Mouse (Mus musculus): ENCODE data around the gene Cfap97d2. TPM values are rescaled to one million over a fixed set of nuclear protein-coding genes. Genes with fewer than 3 reads are reported as not detected.

Cfap97d2 gene
- total and polyA plus RNA-seq, 3 experiments = not detected

DNA sequence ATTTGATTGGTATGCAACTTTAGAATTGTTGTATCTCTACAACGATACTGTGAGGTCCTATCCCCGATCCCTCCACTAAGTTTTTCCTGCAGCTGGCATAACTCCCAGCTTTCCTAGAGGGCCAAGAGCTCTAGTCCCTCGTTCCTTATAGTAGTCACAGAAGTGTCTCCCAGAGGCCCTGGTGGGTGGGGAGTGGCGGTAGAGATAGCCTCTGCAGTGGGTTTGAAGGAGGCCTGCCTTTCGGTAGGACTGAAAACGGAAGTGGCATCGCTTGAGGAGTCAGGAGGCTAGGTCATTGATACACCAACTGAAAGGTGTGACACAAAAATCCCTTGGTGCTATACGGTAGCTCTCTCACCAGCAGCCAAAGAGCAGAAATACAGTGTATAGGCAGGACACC lies 27.5 kb upstream of the Cfap97d2 start:
- DNase-seq (ENCODE audit: low read depth, low spot score) = peak; percentile 79
- Histone ChIP-seq H3K27ac (ENCODE audit: control insufficient read depth, low read depth, low read length) (peak overlapping the region; percentile 17), H3K4me3 (ENCODE audit: control insufficient read depth in 1 of 2, insufficient read depth in 1 of 2, low read depth in 2 of 2, low read length in 2 of 2) (peak overlapping the region; percentile 59 to 83), H3K27me3 (ENCODE audit: control insufficient read depth in 1 of 2, insufficient read depth in 2 of 2, low read length in 2 of 2) (no peaks in the 10 kb centered on the region), H3K9me3 (replicated peaks; ENCODE audit: insufficient read depth, low read length) (no peaks in the 10 kb centered on the region), H3K4me1 (ENCODE audit: control insufficient read depth in 1 of 2, insufficient read depth in 2 of 2, low read length in 2 of 2) (peaks cover 11 to 26% of the 10 kb centered on the region in 2 experiments), H3K79me2 (ENCODE audit: control insufficient read depth, insufficient read depth, low read length, poor library complexity) (peaks cover 28% of the 10 kb centered on the region), H3K36me3 (ENCODE audit: control insufficient read depth in 1 of 2, insufficient read depth in 2 of 2, low read length in 2 of 2) (peaks cover 0 to 11% of the 10 kb centered on the region in 2 experiments; a peak in 2 of 4 replicates), H3K9ac (ENCODE audit: control insufficient read depth, low read depth, low read length, poor library complexity, severe bottlenecking) (peak overlapping the region; percentile 59)
- TF ChIP-seq ELF1 (IDR thresholded peaks at IDR 0.05; ENCODE audit: low read depth, low read length) = peak; percentile 55; the same call in 1 of the 2 replicates
- no peak for TF ChIP-seq NELFE (IDR thresholded peaks at IDR 0.05; ENCODE audit: low read depth, low read length)

DNA sequence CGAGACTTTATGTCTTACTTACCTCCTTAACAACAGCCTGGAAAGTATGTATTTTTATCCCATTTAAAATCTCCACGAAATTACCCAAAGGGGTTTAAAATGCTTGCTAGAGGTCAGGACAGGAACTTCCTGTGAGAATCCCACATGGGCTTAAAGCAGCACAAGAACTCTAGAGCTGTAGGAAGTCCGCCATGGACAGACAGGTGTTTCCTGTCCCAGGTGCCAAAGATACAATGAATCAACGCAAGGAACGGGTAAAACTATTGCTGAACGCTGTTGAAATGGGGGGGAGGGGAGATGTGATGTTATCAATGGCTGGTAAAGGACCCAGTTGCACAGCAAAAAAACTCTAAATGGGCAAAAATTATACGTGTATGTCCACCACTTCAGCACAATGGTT lies 21.6 kb upstream of the Cfap97d2 start:
- Histone ChIP-seq H3K27me3 (ENCODE audit: control insufficient read depth in 1 of 2, insufficient read depth in 2 of 2, low read length in 2 of 2) (no peaks in the 10 kb centered on the region), H3K4me1 (ENCODE audit: control insufficient read depth in 1 of 2, insufficient read depth in 2 of 2, low read length in 2 of 2) (peaks cover 2 to 16% of the 10 kb centered on the region in 2 experiments; a peak in 3 of 4 replicates), H3K36me3 (ENCODE audit: control insufficient read depth in 1 of 2, insufficient read depth in 2 of 2, low read length in 2 of 2) (peaks cover 0 to 6% of the 10 kb centered on the region in 2 experiments; a peak in 2 of 4 replicates), H3K9ac (ENCODE audit: control insufficient read depth, low read depth, low read length, poor library complexity, severe bottlenecking) (no peak overlapping the region), H3K4me3 (ENCODE audit: control insufficient read depth in 1 of 2, insufficient read depth in 1 of 2, low read depth in 2 of 2, low read length in 2 of 2) (no peak overlapping the region), H3K9me3 (replicated peaks; ENCODE audit: insufficient read depth, low read length) (no peaks in the 10 kb centered on the region), H3K27ac (ENCODE audit: control insufficient read depth, low read depth, low read length) (no peak overlapping the region), H3K79me2 (ENCODE audit: control insufficient read depth, insufficient read depth, low read length, poor library complexity) (no peaks in the 10 kb centered on the region)
- TF ChIP-seq SMC3 (IDR thresholded peaks at IDR 0.05; ENCODE audit: low read depth, low read length) = no peak
- no peak for TF ChIP-seq UBTF (IDR thresholded peaks at IDR 0.05; ENCODE audit: borderline replicate concordance, insufficient read depth, low read depth, low read length)
- no peak for TF ChIP-seq POLR2AphosphoS2 (IDR thresholded peaks at IDR 0.05; ENCODE audit: low read length)
- no peak for TF ChIP-seq KAT2A (conservative IDR thresholded peaks at IDR 0.05; ENCODE audit: low read depth, low read length)
- no peak for TF ChIP-seq EP300 (IDR thresholded peaks at IDR 0.05; ENCODE audit: low read depth in 1 of 2, low read length in 2 of 2)
- no peak for TF ChIP-seq TBP (IDR thresholded peaks at IDR 0.05; ENCODE audit: low read depth, low read length)
- no peak for TF ChIP-seq E2F4 (IDR thresholded peaks at IDR 0.05; ENCODE audit: borderline replicate concordance, low read depth, low read length)
- TF ChIP-seq GABPA (IDR thresholded peaks at IDR 0.05; ENCODE audit: low read depth, low read length) = no peak
- no peak for TF ChIP-seq RCOR1 (IDR thresholded peaks at IDR 0.05; ENCODE audit: low read depth, low read length)
- TF ChIP-seq SIN3A (IDR thresholded peaks at IDR 0.05; ENCODE audit: low read length) = no peak
- no peak for TF ChIP-seq MYB (IDR thresholded peaks at IDR 0.05; ENCODE audit: low read depth, low read length)
- TF ChIP-seq NRF1 (IDR thresholded peaks at IDR 0.05; ENCODE audit: insufficient read depth, low read depth, low read length, poor library complexity, severe bottlenecking) = no peak
- no peak for TF ChIP-seq ZNF384 (IDR thresholded peaks at IDR 0.05; ENCODE audit: low read depth, low read length)
- TF ChIP-seq CHD2 (IDR thresholded peaks at IDR 0.05; ENCODE audit: low read length) = no peak
- no peak for TF ChIP-seq ZC3H11A (IDR thresholded peaks at IDR 0.05; ENCODE audit: low read depth, low read length)
- DNase-seq (ENCODE audit: low read depth, low spot score) = no peak

Measured in MEL (cell line).